Mouse (Mus musculus) right cerebral cortex, postnatal 10 days (tissue): ENCODE data around the gene Dcaf11.

ENCODE experiments used
- DNase-seq, 2 experiments: peaks; one replicate each; pipeline ENCODE4 v3.0.0; 2021; ENCODE audit warnings: low spot score in 2 of 2

Dcaf11 gene

DNA sequence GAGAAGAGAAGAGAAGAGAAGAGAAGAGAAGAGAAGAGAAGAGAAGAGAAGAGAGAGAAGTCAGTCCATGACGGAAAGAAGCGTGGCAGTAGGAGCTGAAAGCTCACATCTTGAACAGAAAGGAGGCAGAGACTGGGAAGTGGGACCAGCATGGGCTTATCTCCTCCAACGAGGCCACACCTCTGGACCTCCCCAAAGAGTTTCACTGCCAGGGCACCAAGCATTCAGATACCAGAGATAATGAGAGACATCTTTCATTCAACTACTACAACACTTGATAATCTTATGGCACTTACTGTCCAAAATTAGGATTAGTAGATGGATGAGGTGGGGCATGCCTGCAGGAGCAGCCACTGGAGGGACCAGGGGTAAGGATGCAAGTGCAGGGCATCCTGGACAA lies 4.0 kb upstream of the Dcaf11 start:
- DNase-seq: no peak

DNA sequence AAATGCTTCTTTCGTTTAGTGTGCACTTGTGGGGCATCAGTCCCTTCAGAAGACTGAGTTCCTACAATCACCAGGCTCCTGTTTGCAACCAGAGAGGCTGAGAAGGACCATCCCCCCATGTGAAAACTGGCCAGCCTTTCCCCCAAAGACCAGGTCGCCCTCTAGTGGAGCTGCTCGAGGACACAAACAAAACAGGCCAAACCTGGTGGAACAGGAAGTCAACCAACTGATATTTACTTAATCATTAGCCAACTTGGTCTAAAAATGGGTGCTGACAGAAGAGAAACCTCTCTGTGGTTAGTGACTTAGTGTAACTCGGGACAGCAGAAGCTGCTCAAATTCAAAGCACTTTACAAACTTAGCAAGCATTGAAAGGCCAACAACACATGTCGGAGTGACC lies 2.8 kb upstream of the Dcaf11 start:
- peak; percentile 77 to 84 for DNase-seq

DNA sequence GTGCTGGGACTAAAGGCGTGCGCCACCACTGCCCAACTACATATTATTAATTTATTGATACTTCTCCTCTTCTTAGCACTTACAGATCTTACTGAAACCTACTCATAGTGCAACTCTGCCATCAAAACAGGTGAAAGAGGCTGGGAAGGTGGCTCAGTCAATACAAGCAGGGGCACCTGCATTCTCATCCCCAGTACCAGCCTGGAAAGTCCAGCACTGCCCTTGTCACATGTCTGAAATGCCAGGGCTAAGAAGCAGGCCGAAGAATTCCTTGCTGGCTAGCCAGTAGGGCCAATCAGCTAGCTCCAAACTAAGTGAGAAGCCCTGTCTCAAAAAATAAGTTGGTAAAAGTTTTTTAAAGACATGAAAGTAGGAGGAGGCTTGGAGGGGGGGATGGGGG lies 2.2 kb upstream of the Dcaf11 start:
- DNase-seq: no peak

DNA sequence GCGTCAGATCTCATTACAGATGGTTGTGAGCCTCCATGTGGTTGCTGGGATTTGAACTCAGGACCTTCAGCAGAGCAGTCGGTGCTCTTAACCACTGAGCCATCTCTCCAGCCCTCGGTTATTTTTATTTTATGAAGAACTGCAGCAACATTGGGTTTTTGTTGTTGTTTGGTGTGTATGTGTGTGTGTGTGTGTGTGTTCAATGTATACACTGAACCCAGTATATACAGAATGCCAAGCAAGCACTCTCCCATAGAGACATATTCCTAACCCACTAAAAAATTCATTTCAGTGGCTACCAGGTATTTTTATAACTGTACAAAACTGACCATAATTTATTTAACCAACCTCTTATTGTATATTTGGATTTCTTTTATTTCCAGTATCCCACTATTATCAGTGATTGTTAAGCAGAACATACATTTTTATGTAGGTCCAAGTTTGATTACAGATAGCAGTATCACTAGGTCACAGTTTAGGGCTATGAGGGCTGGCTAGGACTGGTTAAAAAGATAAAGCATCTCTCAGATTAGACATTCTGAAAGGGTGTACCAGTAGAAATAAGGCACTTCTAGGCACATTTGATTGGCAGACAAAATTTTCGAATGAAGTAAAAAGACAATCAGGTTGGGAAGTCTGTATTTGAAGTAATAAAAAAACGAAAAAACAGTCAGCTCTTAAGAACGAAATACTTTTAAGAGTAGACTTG lies 912 bp upstream of the Dcaf11 start:
- no peak for DNase-seq

DNA sequence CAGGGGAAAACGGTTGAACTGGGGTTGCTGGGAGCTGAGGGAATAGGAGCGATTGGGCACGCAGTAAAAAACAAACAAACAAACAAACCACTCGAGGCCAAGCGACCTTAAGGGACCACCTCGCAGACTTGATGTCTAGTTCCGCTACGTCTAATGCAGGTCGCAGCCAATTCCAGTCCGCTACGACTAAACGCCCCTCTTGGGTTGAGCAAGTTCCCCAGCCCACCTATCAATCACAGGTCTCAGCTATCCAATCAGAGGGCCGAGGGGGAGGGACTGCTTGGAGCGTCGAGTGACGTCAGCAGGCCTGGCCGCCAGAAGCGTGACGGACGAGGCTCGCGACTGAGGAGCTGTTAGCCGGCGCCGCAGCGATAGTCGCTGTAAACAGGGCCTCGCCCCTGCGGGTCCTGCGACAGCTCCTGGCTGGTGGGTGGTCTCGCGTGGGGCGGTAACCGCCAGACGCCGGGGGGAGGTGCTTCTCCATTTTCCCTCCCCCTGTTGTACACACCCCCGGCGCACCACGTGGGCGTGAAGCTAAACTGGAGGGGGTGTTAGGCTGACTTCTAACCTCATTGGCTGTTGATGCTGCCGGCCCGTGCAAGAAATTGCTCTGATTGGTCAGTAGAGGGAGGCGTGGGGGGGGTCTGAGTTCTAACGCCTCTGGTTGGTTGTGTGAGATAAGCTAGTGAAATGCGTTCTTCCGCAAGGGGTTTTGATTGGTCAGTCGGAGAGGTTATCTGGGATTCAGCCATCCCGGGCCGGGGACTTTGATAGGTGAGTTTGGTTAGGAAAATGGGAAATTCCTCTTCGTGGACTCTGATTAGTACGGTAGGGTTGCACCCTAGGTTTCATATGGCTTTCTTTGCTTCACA lies 632 bp downstream of the Dcaf11 start, which contains the start of gene A730061H03Rik:
Gene A730061H03Rik (minus strand): TSS at position 205 of the 872 bp plus-strand sequence.
- DNase-seq: peak; percentile 99 to 100

DNA sequence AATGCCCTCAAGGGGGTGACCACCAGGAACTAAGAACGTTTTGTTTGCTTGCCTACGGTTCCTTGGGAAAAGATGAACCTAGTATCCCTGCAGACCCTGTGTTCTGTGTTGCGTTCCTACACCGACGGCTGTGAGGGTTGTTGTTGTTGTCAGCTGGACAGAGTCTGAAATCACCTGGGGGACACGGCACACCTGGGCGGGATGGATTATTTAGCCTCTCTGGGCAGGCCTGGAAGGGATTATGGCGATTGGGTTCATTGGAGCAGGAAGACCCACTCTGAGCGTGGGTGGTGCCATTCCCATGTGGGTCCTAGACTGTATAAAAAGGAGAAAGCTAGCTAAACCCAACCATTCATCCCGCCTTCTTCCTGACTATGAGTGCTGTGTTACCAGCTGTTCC lies 2.1 kb downstream of the Dcaf11 start:
- DNase-seq: no peak

DNA sequence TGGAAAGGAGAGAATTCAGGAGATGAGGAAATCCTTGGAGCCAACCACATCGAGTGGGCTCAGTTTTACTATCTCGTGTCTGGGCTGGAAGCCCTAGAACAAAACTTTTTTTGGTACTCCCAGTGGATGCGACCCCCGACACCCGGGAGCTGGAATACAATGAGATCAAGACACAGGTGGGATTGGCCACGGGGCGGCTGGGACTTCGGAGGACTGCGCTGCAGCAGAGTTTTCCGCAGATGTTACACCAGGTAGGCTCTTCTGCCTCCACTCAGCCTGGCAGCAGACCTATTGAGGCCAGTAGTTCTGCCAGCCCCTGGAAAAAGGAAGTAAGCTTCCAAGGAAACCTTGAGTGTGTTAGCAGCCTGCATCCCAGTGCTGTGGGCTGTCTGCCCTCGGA lies 3.4 kb downstream of the Dcaf11 start:
- no peak for DNase-seq

DNA sequence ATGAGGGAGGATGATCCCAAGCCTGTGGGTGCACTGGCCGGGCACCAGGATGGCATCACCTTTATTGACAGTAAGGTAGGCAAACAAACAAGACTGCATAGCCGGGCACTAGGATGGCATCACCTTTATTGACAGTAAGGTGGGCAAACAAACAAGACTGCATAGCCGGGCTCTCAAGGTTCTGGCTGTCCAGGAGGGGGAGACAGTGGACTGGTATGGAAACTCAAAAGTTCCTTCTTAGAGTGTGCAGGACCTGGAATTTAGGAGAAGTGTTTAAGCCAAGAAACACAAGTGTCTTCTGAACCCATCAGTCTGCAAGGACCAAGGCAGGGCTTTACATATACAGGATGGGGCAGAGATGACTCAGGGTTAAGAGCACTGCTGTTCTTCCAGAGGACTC lies 5.9 kb downstream of the Dcaf11 start:
- no peak for DNase-seq

DNA sequence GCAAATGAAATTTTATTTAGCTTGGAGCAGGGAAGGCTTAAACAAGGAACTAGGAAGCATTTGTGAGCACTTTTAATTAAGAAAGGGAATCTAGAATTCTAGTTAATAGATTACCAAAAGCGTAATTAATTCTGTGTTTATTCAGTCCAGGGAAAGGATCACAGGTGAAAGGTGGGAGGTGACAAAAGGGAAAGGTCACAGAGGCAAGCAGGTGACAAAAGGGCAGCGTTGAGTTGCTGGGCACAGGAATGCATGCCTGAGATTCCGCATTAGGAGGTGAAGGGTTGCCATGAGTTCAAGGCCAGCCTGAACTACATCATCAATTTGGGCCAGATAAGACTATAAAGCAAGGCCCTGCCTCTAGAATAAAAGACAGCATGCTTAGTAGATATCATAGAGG lies 7.7 kb downstream of the Dcaf11 start:
- DNase-seq: no peak

DNA sequence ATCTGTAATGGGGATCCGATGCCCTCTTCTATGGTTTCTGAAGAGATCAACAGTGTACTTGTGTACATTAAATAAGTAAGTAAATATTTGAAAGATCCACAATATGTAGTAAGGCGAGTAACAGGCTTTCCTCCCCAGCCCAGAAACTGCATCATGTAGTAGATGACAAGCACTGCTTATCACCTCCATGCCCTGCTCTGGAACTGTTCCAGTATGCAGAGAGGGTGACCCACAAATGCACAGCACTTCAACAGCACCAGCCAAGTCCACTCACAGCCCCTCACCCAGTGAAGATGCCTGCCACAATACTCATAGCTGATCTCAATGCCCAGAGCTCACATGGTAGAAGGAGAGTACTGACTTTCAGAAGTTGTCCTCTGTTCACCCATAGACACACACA lies 10.8 kb downstream of the Dcaf11 start:
- no peak for DNase-seq

DNA sequence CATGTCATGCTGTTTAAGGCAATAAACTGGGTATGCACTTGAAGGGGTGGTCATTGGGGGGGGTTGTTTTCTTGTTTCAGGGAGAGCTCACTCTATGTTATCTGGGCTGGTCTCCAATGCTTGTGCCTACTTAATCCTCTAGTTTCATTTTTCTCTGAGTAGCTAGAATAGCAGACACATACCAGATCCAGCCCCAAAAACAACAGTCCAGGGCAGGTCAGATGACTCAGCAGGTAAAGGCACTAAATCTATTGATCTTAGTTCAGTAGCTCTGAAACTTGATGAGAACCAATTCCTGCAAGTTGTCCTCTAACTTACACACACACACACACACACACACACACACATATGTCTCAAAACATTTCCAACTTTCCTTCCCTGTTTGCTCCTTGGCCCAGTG lies 12.0 kb downstream of the Dcaf11 start:
- no peak for DNase-seq

DNA sequence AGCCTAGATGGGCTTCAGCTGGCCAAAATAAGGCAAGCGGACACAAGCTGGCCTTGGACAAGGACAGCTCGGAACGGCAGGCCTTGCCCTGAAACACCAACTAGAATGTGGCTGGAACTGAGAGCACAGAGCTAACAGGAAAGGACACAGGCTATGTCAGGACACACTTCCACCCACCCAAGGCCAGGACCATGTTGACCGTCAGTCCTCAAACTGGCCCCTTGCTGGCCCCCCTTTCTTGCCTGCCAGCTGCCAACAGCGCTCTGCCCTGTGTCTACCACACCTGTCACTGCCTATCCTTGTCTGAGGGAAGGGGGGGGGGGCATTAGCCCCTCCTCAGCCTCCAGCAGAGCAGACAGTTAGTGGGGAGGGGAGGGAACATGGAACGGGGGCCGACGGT lies 15.5 kb downstream of the Dcaf11 start, which contains the start of gene Fitm1:
Gene Fitm1 (plus strand): TSS at position 316 of the 400 bp plus-strand sequence.
- no peak for DNase-seq

DNA sequence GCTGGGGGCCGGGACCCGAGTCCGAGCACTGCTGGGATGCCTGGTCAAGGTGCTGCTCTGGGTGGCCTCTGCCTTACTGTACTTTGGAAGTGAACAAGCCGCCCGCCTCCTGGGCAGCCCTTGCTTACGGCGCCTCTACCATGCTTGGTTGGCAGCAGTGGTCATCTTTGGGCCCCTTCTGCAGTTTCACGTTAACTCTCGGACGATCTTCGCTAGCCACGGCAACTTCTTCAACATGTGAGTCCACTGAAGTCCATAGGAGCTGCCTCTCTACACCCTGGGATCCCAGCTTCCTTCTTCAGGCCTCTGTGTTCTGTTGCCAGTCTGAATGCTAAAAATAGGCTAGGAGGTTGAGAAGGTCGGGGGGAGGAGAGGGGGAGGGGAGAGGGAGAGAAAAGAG lies 15.9 kb downstream of the Dcaf11 start:
- DNase-seq: no peak

DNA sequence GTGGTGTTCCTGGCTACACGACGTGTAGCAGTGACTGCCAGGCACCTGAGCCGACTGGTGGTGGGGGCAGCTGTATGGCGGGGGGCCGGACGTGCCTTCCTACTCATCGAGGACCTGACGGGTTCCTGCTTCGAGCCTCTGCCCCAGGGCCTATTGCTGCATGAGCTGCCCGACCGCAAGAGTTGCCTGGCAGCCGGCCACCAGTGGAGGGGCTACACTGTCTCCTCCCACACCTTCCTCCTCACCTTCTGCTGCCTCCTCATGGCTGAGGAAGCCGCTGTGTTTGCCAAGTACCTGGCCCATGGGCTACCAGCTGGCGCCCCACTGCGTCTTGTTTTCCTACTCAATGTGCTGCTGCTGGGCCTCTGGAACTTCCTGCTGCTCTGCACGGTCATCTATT lies 16.6 kb downstream of the Dcaf11 start:
- no peak for DNase-seq

DNA sequence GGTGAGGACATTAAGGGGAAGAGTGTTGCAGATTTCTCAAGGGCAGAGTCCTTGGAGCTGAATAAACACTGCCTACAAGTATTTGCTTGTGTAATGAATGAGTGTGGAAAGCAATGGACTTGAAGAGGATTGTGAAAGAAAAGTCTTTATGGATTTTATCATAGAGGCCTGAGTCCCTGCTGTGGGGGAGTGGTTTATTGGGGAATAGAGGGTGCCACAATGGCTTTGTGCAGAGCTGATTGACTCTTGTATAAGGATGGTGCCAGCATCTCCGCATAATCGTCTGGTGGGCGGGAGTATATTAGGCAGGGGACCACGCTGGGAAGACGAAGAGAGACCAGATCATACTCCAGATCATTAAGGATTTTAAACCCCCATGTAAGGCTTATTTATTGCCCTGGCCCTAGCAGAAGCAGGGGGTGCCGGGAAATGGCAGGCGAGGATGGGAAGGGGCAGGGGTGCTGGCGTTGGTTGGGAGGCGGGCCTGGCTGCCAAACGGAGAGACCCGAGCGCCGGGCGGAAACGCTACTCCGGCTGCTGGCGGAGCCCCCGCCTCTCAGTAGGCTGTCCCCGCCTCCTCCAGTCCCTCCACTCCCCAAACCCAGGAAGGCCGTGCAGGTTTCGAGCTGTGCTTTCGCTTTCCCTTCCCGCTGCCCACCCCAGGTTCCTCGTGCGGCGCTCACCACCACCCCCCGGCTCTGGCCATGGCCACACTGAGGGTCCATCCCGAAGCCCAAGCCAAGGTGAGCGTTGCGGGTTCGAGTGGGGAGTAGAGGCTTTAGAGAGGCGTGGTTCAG lies 18.3 kb downstream of the Dcaf11 start, which contains the start of gene Psme1:
Gene Psme1 (plus strand): TSS at position 253 of the 797 bp plus-strand sequence.
- peak; percentile 90 to 91 for DNase-seq

DNA sequence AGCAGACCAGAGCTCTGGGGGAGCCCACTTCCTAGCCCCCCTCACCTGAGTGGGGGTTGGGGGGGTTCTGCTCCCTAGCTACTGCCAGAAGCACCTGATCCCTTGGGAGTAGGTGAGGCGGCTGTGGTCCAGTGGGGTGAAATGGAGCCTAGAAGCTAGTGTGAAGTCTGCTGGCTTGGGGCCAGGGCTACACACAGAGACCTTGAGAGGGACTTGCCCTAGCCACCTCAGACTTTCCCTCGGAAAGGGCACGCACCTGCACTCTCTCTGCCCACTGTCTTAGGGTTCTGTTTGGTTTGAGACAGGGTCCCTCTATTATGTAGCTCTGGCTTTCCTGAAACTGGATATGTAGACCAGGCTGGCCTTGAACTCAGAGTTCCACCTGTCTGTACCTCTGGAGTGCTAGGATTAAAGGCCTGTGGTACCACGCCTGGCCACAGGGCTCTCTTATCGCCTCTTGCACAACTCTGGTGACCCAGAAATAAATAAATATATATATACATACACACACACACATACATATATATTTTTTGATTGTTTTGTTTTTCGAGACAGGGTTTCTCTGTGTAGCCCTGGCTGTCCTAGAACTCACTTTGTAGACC lies 19.0 kb downstream of the Dcaf11 start:
- peak; percentile 61 to 70 for DNase-seq

DNA sequence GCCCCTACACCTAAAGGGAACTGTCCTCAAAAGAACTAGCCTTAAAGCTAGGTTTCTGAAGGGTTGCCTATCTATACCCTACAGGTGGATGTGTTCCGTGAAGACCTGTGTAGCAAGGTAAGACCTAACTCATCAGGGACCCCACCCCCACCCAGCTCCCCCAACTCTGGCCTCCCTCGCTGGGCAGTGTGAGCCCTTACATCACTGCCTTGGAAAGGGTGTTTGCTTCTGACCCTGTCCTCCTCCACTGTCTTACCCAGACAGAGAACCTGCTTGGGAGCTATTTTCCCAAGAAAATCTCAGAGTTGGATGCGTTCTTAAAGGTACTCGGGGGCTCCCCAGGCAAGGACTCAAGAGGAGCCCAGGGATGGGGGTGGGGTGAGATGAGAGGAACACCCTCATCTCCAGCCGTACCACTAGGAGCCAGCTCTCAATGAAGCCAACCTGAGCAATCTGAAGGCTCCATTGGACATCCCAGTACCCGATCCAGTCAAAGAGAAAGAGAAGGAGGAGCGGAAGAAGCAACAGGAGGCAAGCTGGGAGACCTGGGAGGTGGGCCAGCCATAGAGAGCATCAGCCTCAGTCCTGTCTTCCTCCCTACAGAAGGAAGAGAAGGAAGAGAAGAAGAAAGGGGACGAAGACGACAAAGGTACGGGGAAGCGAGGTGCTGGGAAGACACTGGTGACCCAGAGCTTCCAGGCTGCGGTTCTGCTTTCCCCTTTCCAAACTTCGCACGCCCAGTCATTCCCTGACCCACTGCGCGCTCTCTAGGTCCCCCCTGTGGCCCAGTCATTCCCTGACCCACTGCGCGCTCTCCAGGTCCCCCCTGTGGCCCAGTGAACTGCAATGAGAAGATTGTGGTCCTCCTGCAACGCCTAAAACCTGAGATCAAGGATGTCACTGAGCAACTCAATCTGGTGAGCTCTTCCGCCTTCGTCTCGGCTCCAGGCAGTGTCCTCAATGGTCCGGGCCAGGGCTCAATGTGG lies 20.0 kb downstream of the Dcaf11 start:
- no peak for DNase-seq

DNA sequence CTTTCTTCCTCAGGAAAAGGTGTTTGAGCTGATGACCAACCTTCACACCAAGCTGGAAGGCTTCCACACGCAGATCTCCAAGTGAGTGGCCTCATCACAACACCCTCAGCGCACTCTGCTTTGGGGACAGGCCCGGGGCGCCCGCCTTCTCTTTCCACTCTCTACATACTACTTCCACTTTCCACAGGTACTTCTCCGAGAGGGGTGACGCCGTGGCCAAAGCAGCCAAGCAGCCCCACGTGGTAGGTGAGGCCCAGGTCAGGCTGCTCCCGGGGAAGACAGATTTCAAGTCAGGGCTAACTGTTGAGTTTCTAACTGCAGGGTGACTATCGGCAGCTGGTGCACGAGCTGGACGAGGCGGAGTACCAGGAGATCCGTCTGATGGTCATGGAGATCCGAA lies 20.9 kb downstream of the Dcaf11 start:
- DNase-seq: peak in 1 of 2 experiments; percentile 33

DNA sequence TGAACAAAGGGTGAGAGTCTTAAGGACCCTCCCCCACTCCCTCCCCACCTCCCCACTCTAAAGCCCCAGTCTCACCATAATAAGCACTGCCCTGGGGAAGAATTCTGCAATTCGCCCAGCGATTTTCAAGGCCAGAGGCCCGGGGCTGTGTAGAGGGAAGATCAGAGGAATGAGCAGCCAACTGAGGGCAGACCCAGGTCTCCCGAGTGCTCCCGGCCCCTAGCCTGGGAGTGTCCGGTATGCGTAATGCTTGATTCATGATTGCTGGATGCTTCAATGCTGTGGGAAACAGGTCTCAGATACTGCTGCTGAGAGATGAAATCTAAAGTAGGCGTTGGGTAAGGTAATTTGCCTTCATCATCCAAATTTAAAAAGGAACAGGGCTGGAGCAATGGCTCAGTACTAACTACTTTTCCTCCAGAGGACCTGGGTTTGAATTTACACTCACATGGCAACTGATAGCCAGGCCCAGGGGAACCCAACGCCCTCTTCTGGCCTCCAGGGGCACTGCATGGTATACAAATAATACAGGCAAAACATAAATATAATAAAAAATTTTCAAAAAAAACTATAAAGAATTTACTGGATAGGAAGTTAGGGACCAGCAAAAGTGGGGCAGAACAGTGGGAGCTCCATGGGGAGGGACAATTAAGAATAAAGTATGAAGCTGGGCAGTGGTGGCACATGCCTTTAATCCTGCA lies 22.3 kb downstream of the Dcaf11 start:
- no peak for DNase-seq

DNA sequence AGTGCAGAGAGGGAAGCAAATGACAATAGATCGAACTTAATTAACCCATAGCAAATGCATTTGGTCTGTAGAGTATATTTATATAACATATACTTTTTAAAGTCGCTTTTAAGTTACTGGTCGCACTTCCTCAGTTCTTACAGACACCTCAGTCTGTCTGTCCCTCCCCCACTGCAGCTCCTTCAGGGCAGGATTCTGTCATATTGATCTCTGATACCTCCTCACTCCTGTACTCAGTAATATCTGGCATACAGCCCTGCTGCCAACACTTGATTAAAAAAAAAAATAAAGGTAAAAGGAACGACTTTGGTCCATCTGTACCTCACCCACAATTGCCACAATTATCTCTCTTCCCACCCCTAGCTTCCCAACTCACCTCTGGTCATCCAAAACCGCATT lies 24.5 kb downstream of the Dcaf11 start:
- no peak for DNase-seq
